Mouse (Mus musculus) MEL (cell line): ENCODE results near the gene Mrps18a. TPM values are rescaled to one million over a fixed set of nuclear protein-coding genes. Genes with fewer than 3 reads are reported as not detected.

Source experiments
- DNase-seq: peaks from one replicate; pipeline ENCODE4 v3.0.0; 2011; ENCODE audit warnings: low read depth, low spot score
- H3K27ac ChIP-seq: 2 replicates; pipeline ENCODE4 v1.5.1; 2012; ENCODE audit warnings: low read depth, mild to moderate bottlenecking, control low read depth, low read length, moderate library complexity; ENCODE audit not compliant: control insufficient read depth
- H3K27me3 ChIP-seq, 2 experiments: fragments of 150-350 bp in 1 of 2; sonication (generic) in 1 of 2; 2 replicates each; pipeline ENCODE4 v1.6.1; 2012; ENCODE audit warnings: low read length in 2 of 2, mild to moderate bottlenecking in 2 of 2, improper control_type of control experiment in 1 of 2, moderate library complexity in 1 of 2; ENCODE audit not compliant: insufficient read depth in 2 of 2, control insufficient read depth in 1 of 2
- H3K36me3 ChIP-seq, 2 experiments: 2 replicates each; pipeline ENCODE4 v1.6.1; 2012 to 2014; ENCODE audit warnings: low read length in 2 of 2, improper control_type of control experiment in 1 of 2, inconsistent platforms in 1 of 2, mild to moderate bottlenecking in 1 of 2; ENCODE audit not compliant: insufficient read depth in 2 of 2, control insufficient read depth in 1 of 2
- H3K4me1 ChIP-seq, 2 experiments: fragments of 150-350 bp in 1 of 2; sonication (generic) in 1 of 2; 2 replicates each; pipeline ENCODE4 v1.6.1; 2012; ENCODE audit warnings: low read length in 2 of 2, improper control_type of control experiment in 1 of 2, mild to moderate bottlenecking in 1 of 2; ENCODE audit not compliant: insufficient read depth in 2 of 2, control insufficient read depth in 1 of 2
- H3K4me3 ChIP-seq, 2 experiments: fragments of 150-350 bp in 1 of 2; sonication (generic) in 1 of 2; 2 replicates each; pipeline ENCODE4 v1.5.1; 2012; ENCODE audit warnings: low read depth in 2 of 2, low read length in 2 of 2, mild to moderate bottlenecking in 2 of 2, moderate library complexity in 2 of 2, control low read depth in 1 of 2, improper control_type of control experiment in 1 of 2; ENCODE audit not compliant: control insufficient read depth in 1 of 2, insufficient read depth in 1 of 2
- H3K79me2 ChIP-seq: 2 replicates; pipeline ENCODE4 v1.6.1; 2012; ENCODE audit warnings: mild to moderate bottlenecking, low read length, moderate library complexity; ENCODE audit not compliant: control insufficient read depth, poor library complexity, insufficient read depth
- H3K9ac ChIP-seq: 2 replicates; pipeline ENCODE4 v1.6.1; 2012; ENCODE audit warnings: low read depth, mild to moderate bottlenecking, control low read depth, low read length, moderate library complexity; ENCODE audit not compliant: control insufficient read depth, poor library complexity, severe bottlenecking
- H3K9me3 ChIP-seq: fragments of 150-350 bp; sonication (generic); replicated peaks from 2 replicates; pipeline ENCODE4 v1.6.1; 2012; ENCODE audit warnings: mild to moderate bottlenecking, low read length, improper control_type of control experiment, moderate library complexity; ENCODE audit not compliant: insufficient read depth
- BHLHE40 ChIP-seq: IDR thresholded peaks from 2 replicates; pipeline ENCODE4 v1.6.1; 2012; ENCODE audit warnings: low read depth, mild to moderate bottlenecking, inconsistent platforms, low read length, improper control_type of control experiment, borderline replicate concordance
- CTCF ChIP-seq, 3 experiments: IDR thresholded peaks in 2 of 3; conservative IDR thresholded peaks in 1 of 3; 2 replicates each; pipeline ENCODE4 v1.5.1; 2011 to 2012; ENCODE audit warnings: low read length in 3 of 3, low read depth in 2 of 3, mild to moderate bottlenecking in 2 of 3, improper control_type of control experiment in 1 of 3, inconsistent platforms in 1 of 3, mixed read lengths in 1 of 3, moderate library complexity in 1 of 3; ENCODE audit not compliant: control insufficient read depth in 1 of 3, insufficient read depth in 1 of 3, poor library complexity in 1 of 3, severe bottlenecking in 1 of 3
- E2F4 ChIP-seq: IDR thresholded peaks from 2 replicates; pipeline ENCODE4 v1.6.1; 2011; ENCODE audit warnings: low read depth, low read length, improper control_type of control experiment, borderline replicate concordance
- GABPA ChIP-seq: IDR thresholded peaks from 2 replicates; pipeline ENCODE4 v1.6.1; 2012; ENCODE audit warnings: low read depth, mild to moderate bottlenecking, inconsistent platforms, low read length, improper control_type of control experiment, moderate library complexity
- HCFC1 ChIP-seq: IDR thresholded peaks from 2 replicates; pipeline ENCODE4 v1.6.1; 2012; ENCODE audit warnings: low read depth, mild to moderate bottlenecking, inconsistent platforms, low read length, improper control_type of control experiment, moderate library complexity
- KAT2A ChIP-seq: conservative IDR thresholded peaks from 2 replicates; pipeline ENCODE4 v1.6.1; 2012; ENCODE audit warnings: low read depth, low read length, improper control_type of control experiment, inconsistent platforms
- MAZ ChIP-seq: IDR thresholded peaks from 2 replicates; pipeline ENCODE4 v1.6.1; 2012; ENCODE audit warnings: low read depth, mild to moderate bottlenecking, inconsistent platforms, low read length, improper control_type of control experiment
- MEF2A ChIP-seq: IDR thresholded peaks from 2 replicates; pipeline ENCODE4 v1.6.1; 2014; ENCODE audit warnings: low read depth, mild to moderate bottlenecking, inconsistent platforms, low read length, improper control_type of control experiment; ENCODE audit not compliant: poor library complexity, insufficient replicate concordance, severe bottlenecking; ENCODE audit errors: extremely low read depth
- MYC ChIP-seq: IDR thresholded peaks from 2 replicates; pipeline ENCODE4 v1.6.1; 2011; ENCODE audit warnings: low read depth, mild to moderate bottlenecking, low read length, improper control_type of control experiment, moderate library complexity
- NELFE ChIP-seq: IDR thresholded peaks from 2 replicates; pipeline ENCODE4 v1.6.1; 2011; ENCODE audit warnings: low read depth, low read length, improper control_type of control experiment
- NRF1 ChIP-seq: IDR thresholded peaks from 2 replicates; pipeline ENCODE4 v1.6.1; 2014; ENCODE audit warnings: low read depth, mild to moderate bottlenecking, inconsistent platforms, low read length, improper control_type of control experiment, moderate library complexity; ENCODE audit not compliant: poor library complexity, insufficient read depth, severe bottlenecking
- POLR2AphosphoS2 ChIP-seq: IDR thresholded peaks from 2 replicates; pipeline ENCODE4 v1.6.1; 2011; ENCODE audit warnings: low read length, improper control_type of control experiment
- RCOR1 ChIP-seq: IDR thresholded peaks from 2 replicates; pipeline ENCODE4 v1.6.1; 2012; ENCODE audit warnings: low read depth, mild to moderate bottlenecking, inconsistent platforms, low read length, improper control_type of control experiment
- TCF12 ChIP-seq: IDR thresholded peaks from 2 replicates; pipeline ENCODE4 v1.6.1; 2014; ENCODE audit warnings: low read depth, mild to moderate bottlenecking, inconsistent platforms, low read length, improper control_type of control experiment, moderate library complexity
- UBTF ChIP-seq: IDR thresholded peaks from 2 replicates; pipeline ENCODE4 v1.6.1; 2012; ENCODE audit warnings: low read depth, mild to moderate bottlenecking, inconsistent platforms, low read length, improper control_type of control experiment, moderate library complexity, borderline replicate concordance; ENCODE audit not compliant: insufficient read depth
- ZC3H11A ChIP-seq: IDR thresholded peaks from 2 replicates; pipeline ENCODE4 v1.6.1; 2012; ENCODE audit warnings: low read depth, mild to moderate bottlenecking, inconsistent platforms, low read length, improper control_type of control experiment
- ZMIZ1 ChIP-seq: IDR thresholded peaks from 2 replicates; pipeline ENCODE4 v1.6.1; 2012; ENCODE audit warnings: low read depth, mild to moderate bottlenecking, inconsistent platforms, low read length, improper control_type of control experiment, moderate library complexity
- ZNF384 ChIP-seq: IDR thresholded peaks from 2 replicates; pipeline ENCODE4 v1.6.1; 2012; ENCODE audit warnings: low read depth, mild to moderate bottlenecking, inconsistent platforms, low read length, improper control_type of control experiment
- polyA plus RNA-seq, 2 experiments: library from polyadenylated mRNA; stranded (reverse) in 1 of 2; unstranded in 1 of 2; fragments of >175 nt in 1 of 2; fragments of >200 nt in 1 of 2; gene quantifications; 2 replicates each; pipeline versions ENCODE4 v1.2.1 to v1.2.4; 2012; ENCODE audit warnings: low replicate concordance in 2 of 2, low read depth in 1 of 2; ENCODE audit not compliant: insufficient read length in 2 of 2, insufficient read depth in 1 of 2, missing spikeins in 1 of 2
- total RNA-seq: library from RNA; depleted of rRNA; stranded (reverse); fragments of 300-350 nt; gene quantifications from 2 replicates; pipeline ENCODE4 v1.2.3, GENCODE M21; 2012

Gene Mrps18a
- total and polyA plus RNA-seq, 3 experiments: 159 to 181 TPM; not detected in 1

DNA sequence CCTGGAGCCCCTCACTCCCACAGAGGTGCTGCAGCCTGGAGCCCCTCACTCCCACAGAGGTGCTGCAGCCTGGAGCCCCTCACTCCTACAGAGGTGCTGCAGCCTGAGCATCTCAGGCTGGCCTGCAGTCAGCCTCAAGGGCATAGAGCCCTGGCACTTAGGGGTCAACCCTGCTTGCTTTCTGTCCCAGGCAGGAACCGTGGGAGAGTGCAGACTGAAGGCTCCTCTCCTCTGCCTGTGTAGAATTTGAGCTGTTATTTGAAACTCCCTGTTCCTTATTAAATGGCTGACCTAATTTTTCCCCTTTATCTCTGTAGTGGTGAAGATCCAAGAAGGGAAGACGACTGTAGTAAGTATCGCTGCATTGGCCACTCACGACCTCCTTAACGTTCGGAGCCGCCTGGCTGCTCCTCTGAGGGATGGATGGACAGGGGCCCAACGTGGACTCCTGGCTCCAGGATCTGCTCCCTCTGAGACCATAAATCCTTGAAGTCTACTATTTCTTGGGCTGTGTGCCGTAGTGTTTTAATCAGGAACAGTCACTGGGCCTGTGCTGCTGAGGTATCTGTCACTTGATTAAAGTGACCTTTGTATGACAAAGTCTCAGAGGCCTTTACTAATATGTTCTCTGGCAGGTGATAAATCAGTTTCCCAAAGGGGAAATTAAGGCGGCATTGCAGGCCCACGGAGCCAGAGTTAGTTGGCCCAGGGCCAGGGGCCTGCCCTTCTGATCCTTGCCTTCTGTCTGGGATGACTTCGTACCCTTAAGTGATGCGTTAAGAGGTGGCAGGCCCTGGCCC is 7.0 kb downstream of the Mrps18a start:
- no peak overlapping the region for H3K4me3 ChIP-seq
- H3K36me3 ChIP-seq: peaks cover under 1 to 6% of the 10 kb centered on the region in 2 experiments; a peak in 3 of 4 replicates
- no peak for TF ChIP-seq POLR2AphosphoS2
- TF ChIP-seq NELFE: no peak
- no peak for TF ChIP-seq NRF1
- no peak for TF ChIP-seq MAZ
- TF ChIP-seq ZMIZ1: no peak
- TF ChIP-seq HCFC1: no peak
- no peaks in the 10 kb centered on the region for H3K9me3 ChIP-seq
- no peak for DNase-seq
- H3K27ac ChIP-seq: no peak overlapping the region
- H3K27me3 ChIP-seq: no peaks in the 10 kb centered on the region
- H3K79me2 ChIP-seq: peaks cover 18% of the 10 kb centered on the region
- H3K4me1 ChIP-seq: no peaks in the 10 kb centered on the region
- no peak overlapping the region for H3K9ac ChIP-seq

DNA sequence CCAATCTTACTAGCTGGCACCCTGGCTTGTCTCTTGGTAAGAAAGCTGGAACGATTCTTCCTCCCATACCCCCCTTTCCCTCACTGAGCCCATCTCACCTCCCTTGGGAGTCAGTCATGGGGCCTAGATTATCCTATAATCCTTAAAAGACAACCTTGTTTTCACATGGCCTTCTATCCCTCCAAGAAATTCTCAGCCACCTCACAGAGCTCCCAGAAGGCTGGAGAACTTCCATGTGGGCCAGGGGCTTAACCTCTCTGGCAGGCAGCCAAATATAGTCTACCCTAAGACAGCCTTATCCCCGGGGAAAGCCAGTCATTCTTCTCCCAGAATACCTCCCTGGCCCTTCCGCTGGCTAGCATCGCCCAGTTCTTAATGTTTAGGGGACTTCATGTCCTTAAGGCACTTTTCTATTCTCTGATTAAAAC is 7.7 kb downstream of the Mrps18a start:
- no peak overlapping the region for H3K9ac ChIP-seq
- H3K4me3 ChIP-seq: no peak overlapping the region
- no peak for DNase-seq
- peaks cover 0 to 6% of the 10 kb centered on the region in 2 experiments; a peak in 2 of 4 replicates for H3K36me3 ChIP-seq
- H3K79me2 ChIP-seq: peaks cover 16% of the 10 kb centered on the region
- no peak overlapping the region for H3K27ac ChIP-seq
- no peaks in the 10 kb centered on the region for H3K4me1 ChIP-seq
- TF ChIP-seq UBTF (no peak), TCF12 (no peak), BHLHE40 (no peak), CTCF (IDR thresholded peaks at IDR 0.05 in 2 of 3, conservative IDR thresholded peaks at IDR 0.05 in 1 of 3; ENCODE audit: control insufficient read depth in 1 of 3, insufficient read depth in 1 of 3, low read depth in 2 of 3, low read length in 3 of 3, poor library complexity in 1 of 3, severe bottlenecking in 1 of 3) (no peak), RCOR1 (no peak), POLR2AphosphoS2 (no peak), ZC3H11A (no peak), E2F4 (no peak), KAT2A (no peak), MYC (no peak), GABPA (no peak), MEF2A (no peak), ZMIZ1 (no peak), ZNF384 (no peak)
- no peaks in the 10 kb centered on the region for H3K9me3 ChIP-seq
- no peaks in the 10 kb centered on the region for H3K27me3 ChIP-seq
